Mouse (Mus musculus) midbrain, embryonic 16.5 days (tissue): ENCODE measurements at regions not wholly inside any gene's neighbourhood (a gene's known extent, or its start where the extent isn't known, plus 50 kb on each side); places are given as distances from the start of the nearest gene placed in this dataset.
"Not testable (repeated sequence)": the region's sequence is repeated elsewhere in the genome, so short reads cannot be mapped to it uniquely, and the experiment has no call there.

Source experiments
- ATAC-seq: fragments of 200-750 bp; cut with Nextera tagmentation; 2 replicates; pipeline ENCODE4 v1.8.0; 2017; ENCODE audit warnings: moderate TSS enrichment
- H3K27ac ChIP-seq: fragments of 300-500 bp; sonication (generic); 2 replicates; pipeline ENCODE4 v1.5.1; 2014; ENCODE audit warnings: mild to moderate bottlenecking, low read length, mixed read lengths
- H3K27me3 ChIP-seq: fragments of 300-500 bp; sonication (generic); 2 replicates; pipeline ENCODE4 v1.6.1; 2014; ENCODE audit warnings: low read depth, low read length, mixed read lengths; ENCODE audit not compliant: control insufficient read depth, insufficient read depth
- H3K36me3 ChIP-seq: fragments of 300-500 bp; sonication (generic); 2 replicates; pipeline ENCODE4 v1.6.1; 2014; ENCODE audit warnings: mild to moderate bottlenecking, low read length, moderate library complexity, mixed read lengths; ENCODE audit not compliant: control insufficient read depth, insufficient read depth
- H3K4me1 ChIP-seq: fragments of 300-500 bp; sonication (generic); 2 replicates; pipeline ENCODE4 v1.6.1; 2014; ENCODE audit warnings: mild to moderate bottlenecking, low read length, mixed read lengths; ENCODE audit not compliant: control insufficient read depth, insufficient read depth
- H3K4me2 ChIP-seq: fragments of 300-500 bp; sonication (generic); 2 replicates; pipeline ENCODE4 v1.6.1; 2014; ENCODE audit warnings: mild to moderate bottlenecking, low read length, mixed read lengths
- H3K4me3 ChIP-seq: fragments of 300-500 bp; sonication (generic); 2 replicates; pipeline ENCODE4 v1.5.1; 2014; ENCODE audit warnings: low read depth, mild to moderate bottlenecking, low read length, moderate library complexity, mixed read lengths
- H3K9ac ChIP-seq: fragments of 300-500 bp; sonication (generic); 2 replicates; pipeline ENCODE4 v1.6.1; 2014; ENCODE audit warnings: low read depth, low read length, mixed read lengths
- H3K9me3 ChIP-seq: fragments of 300-500 bp; sonication (generic); replicated peaks from 2 replicates; pipeline ENCODE4 v1.6.1; 2014; ENCODE audit warnings: mild to moderate bottlenecking, low read length, mixed read lengths; ENCODE audit not compliant: control insufficient read depth, poor library complexity, severe bottlenecking
- WGBS: fragments of 180-500 bp; shearing (Covaris S2); extraction: QIAGEN DNeasy Blood & Tissue Kit; methylation state at CpG from one replicate; pipeline ENCODE4 v1.1.7; 2014; 5-methylcytosine and 5-hydroxymethylcytosine counted together

DNA sequence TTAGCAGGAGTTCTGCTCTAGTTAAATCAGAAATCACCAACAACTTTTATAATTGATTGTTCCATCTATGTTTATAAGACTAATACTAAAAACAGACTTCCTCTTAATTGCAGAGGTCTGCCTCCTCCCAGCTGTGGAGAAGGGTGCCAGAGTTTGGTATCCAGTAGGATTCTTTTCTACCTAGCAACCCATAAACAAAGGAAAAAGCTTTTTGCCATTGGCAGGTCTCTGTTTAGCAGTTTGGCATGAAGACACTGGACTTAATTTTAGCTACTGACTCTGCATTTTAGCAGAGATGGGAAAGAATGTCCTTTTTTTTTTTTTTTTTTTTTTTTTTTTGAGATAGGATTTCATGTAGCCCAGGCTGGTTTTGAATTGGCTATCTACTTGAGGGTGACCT lies 1628.4 kb downstream of the A830018L16Rik start:
- no peaks in the 10 kb centered on the region for H3K9me3 ChIP-seq
- H3K4me3 ChIP-seq: no peak overlapping the region
- H3K9ac ChIP-seq: no peak overlapping the region
- no peak overlapping the region for H3K4me2 ChIP-seq
- H3K27ac ChIP-seq: no peak overlapping the region
- no peaks in the 10 kb centered on the region for H3K4me1 ChIP-seq
- no peak for ATAC-seq
- H3K27me3 ChIP-seq: no peaks in the 10 kb centered on the region
- H3K36me3 ChIP-seq: no peaks in the 10 kb centered on the region

DNA sequence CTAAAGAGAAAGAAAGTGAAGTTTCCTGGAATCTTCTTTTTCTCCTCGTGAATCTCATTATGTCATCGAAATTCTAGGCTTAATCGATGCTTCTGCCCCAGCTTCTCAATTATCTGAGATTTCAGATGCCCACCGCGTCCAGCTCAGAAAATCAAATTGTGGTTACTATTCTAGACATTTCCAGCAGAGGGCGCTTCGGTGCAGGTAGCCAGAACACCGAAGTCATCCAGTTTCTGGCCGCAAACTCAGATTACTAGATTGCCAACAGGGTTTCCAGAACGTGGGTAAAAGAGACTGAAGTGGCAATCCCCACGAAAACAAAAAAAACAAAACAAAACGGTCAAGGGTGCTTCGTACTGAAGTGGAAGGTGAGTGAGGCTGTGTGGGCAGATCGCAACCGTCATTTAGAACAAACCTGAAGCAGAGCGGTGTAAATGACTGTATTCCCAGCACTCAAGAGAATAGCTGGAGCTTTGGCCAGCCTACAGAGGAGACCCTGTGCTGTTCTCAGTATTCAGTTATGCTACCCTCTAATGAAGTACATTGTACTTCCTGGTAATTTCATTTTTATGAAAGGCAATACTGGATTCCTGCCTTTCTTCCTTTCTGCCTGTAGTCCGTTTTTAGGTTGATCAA lies 1636.4 kb downstream of the A830018L16Rik start:
- H3K27ac ChIP-seq: no peak overlapping the region
- peak; percentile 40; the same call in 1 of the 2 replicates for ATAC-seq

DNA sequence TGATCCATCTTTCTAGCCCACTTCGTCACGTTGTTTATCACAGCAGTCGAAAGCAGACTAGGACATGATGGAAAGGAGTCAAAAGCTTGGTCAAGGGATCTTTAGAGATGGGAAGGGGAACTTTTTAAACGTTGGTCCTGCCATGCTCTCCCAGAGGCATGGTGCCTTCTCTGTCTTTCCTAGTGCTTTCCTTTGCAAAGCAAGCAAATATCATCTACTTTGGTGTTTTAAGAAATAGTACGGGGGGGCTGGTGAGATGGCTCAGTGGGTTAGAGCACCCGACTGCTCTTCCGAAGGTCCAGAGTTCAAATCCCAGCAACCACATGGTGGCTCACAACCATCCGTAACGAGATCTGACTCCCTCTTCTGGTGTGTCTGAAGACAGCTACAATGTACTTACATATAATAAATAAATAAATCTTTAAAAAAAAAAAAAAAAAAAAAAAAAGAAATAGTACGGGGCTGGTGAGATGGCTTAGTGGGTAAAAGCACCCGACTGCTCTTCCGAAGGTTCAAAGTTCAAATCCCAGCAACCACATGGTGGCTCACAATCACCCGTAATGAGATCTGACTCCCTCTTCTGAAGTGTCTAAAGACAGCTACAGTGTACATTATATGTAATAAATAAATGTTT lies 1637.6 kb downstream of the A830018L16Rik start:
- 73% methylated on average over 11 of the region's 13 CpGs for WGBS
- not testable (repeated sequence) for H3K4me1 ChIP-seq, H3K27ac ChIP-seq, H3K9ac ChIP-seq, H3K9me3 ChIP-seq, H3K4me2 ChIP-seq, H3K36me3 ChIP-seq, ATAC-seq, H3K4me3 ChIP-seq, H3K27me3 ChIP-seq

More for the DNA sequence above, 1636.4 kb downstream of the A830018L16Rik start:
- H3K4me1 ChIP-seq: no peaks in the 10 kb centered on the region; the same call in 1 of the 2 replicates
- 20% methylated on average over 17 of the region's 17 CpGs for WGBS
- peaks cover 2% of the 10 kb centered on the region; the same call in 1 of the 2 replicates for H3K27me3 ChIP-seq
- peak overlapping the region; percentile 42 for H3K4me2 ChIP-seq
- H3K36me3 ChIP-seq: no peaks in the 10 kb centered on the region
- no peak overlapping the region for H3K9ac ChIP-seq
- H3K9me3 ChIP-seq: no peaks in the 10 kb centered on the region
- H3K4me3 ChIP-seq: no peak overlapping the region

DNA sequence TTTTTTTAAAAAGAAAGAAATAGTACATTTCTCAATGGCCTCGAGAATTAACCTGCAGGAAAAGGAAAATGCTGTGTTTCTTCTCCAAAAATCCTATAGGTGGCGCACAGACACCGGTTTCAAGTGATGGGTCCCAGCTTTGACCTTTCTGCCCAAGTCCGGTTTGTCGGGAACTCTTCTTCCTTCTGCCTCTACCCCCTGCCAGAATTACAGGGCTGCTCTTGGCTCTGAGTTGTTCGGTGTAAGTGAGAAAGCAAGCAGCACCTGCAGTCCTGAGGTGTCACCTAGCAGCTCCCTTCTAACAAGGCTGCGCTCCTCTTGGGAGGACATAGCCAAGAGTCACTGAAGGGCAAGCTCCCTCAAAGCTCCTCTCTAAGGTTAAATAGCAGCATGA lies 1638.2 kb downstream of the A830018L16Rik start:
- no peak overlapping the region for H3K27ac ChIP-seq
- WGBS: 14% methylated on average over 7 of the region's 7 CpGs
- H3K4me2 ChIP-seq: no peak overlapping the region
- H3K9ac ChIP-seq: no peak overlapping the region
- peak; percentile 52; the same call in 1 of the 2 replicates for ATAC-seq
- no peaks in the 10 kb centered on the region for H3K36me3 ChIP-seq
- H3K4me3 ChIP-seq: no peak overlapping the region
- peaks cover 2% of the 10 kb centered on the region; the same call in 1 of the 2 replicates for H3K27me3 ChIP-seq
- H3K9me3 ChIP-seq: no peaks in the 10 kb centered on the region
- H3K4me1 ChIP-seq: no peaks in the 10 kb centered on the region; the same call in 1 of the 2 replicates

DNA sequence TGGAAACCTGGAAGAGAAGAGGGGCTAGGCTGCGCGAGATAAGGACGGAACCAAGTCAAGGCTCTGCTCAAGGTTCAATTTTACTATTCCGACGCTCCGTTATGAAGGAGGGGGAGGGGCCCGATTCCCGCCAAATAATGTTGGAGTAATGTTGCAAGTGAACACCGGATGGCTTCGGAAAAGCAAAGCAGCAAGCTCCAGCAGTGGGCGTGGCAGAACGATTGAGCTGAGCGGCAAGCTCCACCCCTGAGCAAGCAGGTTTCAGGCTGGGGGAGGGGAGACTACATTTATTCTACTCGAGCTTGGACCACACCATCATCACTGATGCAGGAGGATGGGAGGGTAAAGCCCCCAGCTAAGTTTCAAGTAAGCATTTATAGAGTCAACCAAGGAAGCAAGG lies 1643.8 kb downstream of the A830018L16Rik start:
- Histone ChIP-seq H3K4me2 (peak overlapping the region; percentile 17; the same call in 1 of the 2 replicates), H3K27ac (no peak overlapping the region), H3K9me3 (no peaks in the 10 kb centered on the region), H3K36me3 (no peaks in the 10 kb centered on the region), H3K9ac (no peak overlapping the region), H3K27me3 (no peaks in the 10 kb centered on the region), H3K4me3 (no peak overlapping the region), H3K4me1 (no peaks in the 10 kb centered on the region)
- ATAC-seq: no peak
- WGBS: 29% methylated on average over 14 of the region's 14 CpGs

DNA sequence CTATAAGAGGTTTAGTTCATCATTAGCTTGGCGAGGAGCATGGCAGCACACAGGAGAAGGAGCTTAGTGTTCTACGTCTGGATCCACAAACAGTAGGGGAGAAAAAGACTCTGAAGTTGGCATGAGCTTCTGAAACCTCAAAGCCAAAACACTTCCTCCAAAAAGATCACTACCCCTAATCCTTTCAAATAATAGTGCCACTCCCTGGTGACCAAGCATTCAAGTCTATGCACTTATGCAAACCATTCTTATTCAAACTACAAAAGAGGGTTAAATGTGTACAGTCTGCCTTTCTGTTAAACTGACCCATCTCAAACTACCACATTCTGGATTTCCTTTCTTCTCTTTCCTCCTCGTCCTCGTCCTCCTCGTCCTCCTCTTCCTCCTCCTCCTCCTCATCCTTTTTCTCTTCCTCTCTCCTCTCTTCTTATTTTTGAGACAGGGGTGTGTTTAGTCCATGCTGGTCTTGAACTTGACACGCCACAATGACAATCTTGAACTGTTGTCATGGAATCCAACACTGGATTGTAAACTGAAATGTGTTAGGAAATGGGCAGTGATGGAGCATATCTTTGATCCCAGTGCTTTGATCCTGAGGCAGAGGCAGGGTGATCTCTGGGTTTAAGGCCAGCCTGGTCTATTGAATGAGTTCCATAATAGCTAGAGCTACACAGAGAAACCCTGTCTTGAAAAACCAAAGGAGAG lies 1645.9 kb downstream of the A830018L16Rik start:
- Histone ChIP-seq H3K4me1 (no peaks in the 10 kb centered on the region), H3K4me3 (no peak overlapping the region), H3K36me3 (no peaks in the 10 kb centered on the region), H3K9me3 (no peaks in the 10 kb centered on the region), H3K27me3 (no peaks in the 10 kb centered on the region), H3K4me2 (no peak overlapping the region), H3K27ac (no peak overlapping the region), H3K9ac (no peak overlapping the region)
- ATAC-seq: no peak
- 72% methylated on average over 6 of the region's 6 CpGs for WGBS
